Mouse (Mus musculus) megakaryocyte-erythroid progenitor cell, adult 5-6 weeks (primary cell): ENCODE results near the gene Rcvrn. TPM values are rescaled to one million over a fixed set of nuclear protein-coding genes. Genes with fewer than 3 reads are reported as not detected.

Experiments used
- ATAC-seq: replicated peaks from 2 replicates; pipeline ENCODE4 v1.8.0; 2016; ENCODE audit warnings: mild to moderate bottlenecking, inconsistent platforms; ENCODE audit not compliant: severe bottlenecking, poor library complexity, low FRiP score, low TSS enrichment
- total RNA-seq, 2 experiments: library from RNA; stranded (forward) in 1 of 2; stranded (reverse) in 1 of 2; fragments of 200-1000, 215-1000 nt in 1 of 2; fragments of >200 nt in 1 of 2; fragmentation: Nextera tagmentation in 1 of 2; gene quantifications; 2 replicates each; pipeline ENCODE4 v1.2.3; 2014 to 2017

The Rcvrn gene
- total RNA-seq, 2 experiments from 2014 or later: not detected

GRCm38 (mm10) chr11:67667531-67668332 lies 27.4 kb upstream of the Rcvrn start:
- ATAC-seq: peak; percentile 85

- ATAC-seq: no peak
Observed at GRCm38 (mm10) chr11:67668460-67669007, 26.6 kb upstream of the Rcvrn start.

GRCm38 (mm10) chr11:67670031-67670430 lies 25.1 kb upstream of the Rcvrn start:
- no peak for ATAC-seq

GRCm38 (mm10) chr11:67672140-67672539 lies 23.0 kb upstream of the Rcvrn start:
- no peak for ATAC-seq

GRCm38 (mm10) chr11:67675562-67676540 lies 19.3 kb upstream of the Rcvrn start:
- ATAC-seq: 0 out of 2 replicates have a peak, but pooled peaks have one; percentile 61

- ATAC-seq: no peak
Observed at GRCm38 (mm10) chr11:67679300-67679699, 15.8 kb upstream of the Rcvrn start.

GRCm38 (mm10) chr11:67679930-67680329 lies 15.2 kb upstream of the Rcvrn start:
- ATAC-seq: no peak

GRCm38 (mm10) chr11:67681871-67682270 lies 13.3 kb upstream of the Rcvrn start:
- ATAC-seq: no peak

GRCm38 (mm10) chr11:67686109-67686508 lies 9.0 kb upstream of the Rcvrn start:
- no peak for ATAC-seq

GRCm38 (mm10) chr11:67712976-67713375 lies 17.9 kb downstream of the Rcvrn start:
- no peak for ATAC-seq

- no peak for ATAC-seq
Observed at GRCm38 (mm10) chr11:67715382-67715781, 20.3 kb downstream of the Rcvrn start.

GRCm38 (mm10) chr11:67721485-67721884 lies 26.4 kb downstream of the Rcvrn start:
- ATAC-seq: no peak

- ATAC-seq: no peak
Observed at GRCm38 (mm10) chr11:67722399-67723156, 27.5 kb downstream of the Rcvrn start.

GRCm38 (mm10) chr11:67723231-67724013 lies 28.3 kb downstream of the Rcvrn start:
- no peak for ATAC-seq

- no peak for ATAC-seq
Observed at GRCm38 (mm10) chr11:67727095-67727494, 32.0 kb downstream of the Rcvrn start.

GRCm38 (mm10) chr11:67728726-67729125 lies 33.6 kb downstream of the Rcvrn start:
- ATAC-seq: no peak

- ATAC-seq: no peak
Observed at GRCm38 (mm10) chr11:67731056-67731455, 35.9 kb downstream of the Rcvrn start.

- no peak for ATAC-seq
Observed at GRCm38 (mm10) chr11:67733726-67734125, 38.6 kb downstream of the Rcvrn start.

GRCm38 (mm10) chr11:67734597-67734996 lies 39.5 kb downstream of the Rcvrn start:
- no peak for ATAC-seq
